Mouse (Mus musculus) CD4-positive, CD25-positive, alpha-beta regulatory T cell, adult 2 months (primary cell): ENCODE measurements around the gene Gm2244.
"Not testable (repeated sequence)": the region's sequence is repeated elsewhere in the genome, so short reads cannot be mapped to it uniquely, and the experiment has no call there.

Experiments
- DNase-seq: peaks from one replicate; pipeline ENCODE4 v3.0.0-alpha.2; 2012; ENCODE audit warnings: low read depth, low spot score

The Gm2244 gene

GRCm38 (mm10) chr14:19549863-19550262 lies at the start of gene Gm2244:
Gene Gm2244 (minus strand): TSS chr14:19549963.
- not testable (repeated sequence) for DNase-seq

- DNase-seq: peak; percentile 37
Measured at GRCm38 (mm10) chr14:19584804-19585667, 35.3 kb upstream of the Gm2244 start, which contains the start of gene Gm2237. Gene Gm2237 (minus strand): TSS chr14:19585135.
